Mouse (Mus musculus): ENCODE measurements at regions not wholly inside any gene's neighbourhood (a gene's known extent, or its start where the extent isn't known, plus 50 kb on each side); places are given as distances from the start of the nearest gene placed in this dataset.

GRCm38 (mm10) chrX:162210848-162211247, 51.3 kb upstream of the Nhs start:
- no peak for DNase-seq (ENCODE audit: low read depth)
